Mouse (Mus musculus) lung, embryonic 15.5 days (tissue): ENCODE results near the gene Tenm3. TPM values are rescaled to one million over a fixed set of nuclear protein-coding genes. Genes with fewer than 3 reads are reported as not detected.

Experiments used
- ATAC-seq: fragments of 200-750 bp; cut with Nextera tagmentation; 2 replicates; pipeline ENCODE4 v1.8.0; 2017; ENCODE audit warnings: moderate number of reproducible peaks, borderline replicate concordance; ENCODE audit not compliant: low FRiP score, low TSS enrichment; ENCODE audit errors: extremely low read depth
- H3K27ac ChIP-seq: fragments of 300-500 bp; sonication (generic); 2 replicates; pipeline ENCODE4 v1.5.1; 2015; ENCODE audit warnings: moderate library complexity, mild to moderate bottlenecking, inconsistent platforms
- H3K27me3 ChIP-seq: fragments of 300-500 bp; sonication (generic); 2 replicates; pipeline ENCODE4 v1.6.1; 2015; ENCODE audit warnings: inconsistent platforms
- H3K36me3 ChIP-seq: fragments of 300-500 bp; sonication (generic); 2 replicates; pipeline ENCODE4 v1.6.1; 2015; ENCODE audit warnings: inconsistent platforms
- H3K4me1 ChIP-seq: fragments of 300-500 bp; sonication (generic); 2 replicates; pipeline ENCODE4 v1.6.1; 2015; ENCODE audit warnings: inconsistent platforms
- H3K4me2 ChIP-seq: fragments of 300-500 bp; sonication (generic); 2 replicates; pipeline ENCODE4 v1.6.1; 2015; ENCODE audit warnings: inconsistent platforms, mild to moderate bottlenecking, moderate library complexity
- H3K4me3 ChIP-seq: fragments of 300-500 bp; sonication (generic); 2 replicates; pipeline ENCODE4 v1.5.1; 2015; ENCODE audit warnings: mild to moderate bottlenecking, inconsistent platforms
- H3K9ac ChIP-seq: fragments of 300-500 bp; sonication (generic); 2 replicates; pipeline ENCODE4 v1.6.1; 2015; ENCODE audit warnings: inconsistent platforms
- H3K9me3 ChIP-seq: fragments of 300-500 bp; sonication (generic); 2 replicates; pipeline ENCODE4 v1.6.1; 2016; ENCODE audit warnings: inconsistent platforms
- WGBS: fragments of 180-500 bp; shearing (Covaris S2); methylation state at CpG from one replicate; pipeline ENCODE4 v1.1.7; 2015; 5-methylcytosine and 5-hydroxymethylcytosine counted together
- polyA plus RNA-seq: library from polyadenylated mRNA; unstranded; fragments of >200 nt; fragmentation: Nextera tagmentation; extraction: Ambion mirVana; gene quantifications from 2 replicates; pipeline ENCODE4 v1.2.1, GENCODE M21; 2015

The Tenm3 gene
- polyA plus RNA-seq, 1 experiment from 2014 or later, result 5.7 TPM

GRCm38 (mm10) chr8:48690665-48691395 is 152.9 kb downstream of the Tenm3 start:
- no peak for ATAC-seq
- WGBS, result 76% methylated on average over 10 of the region's 10 CpGs

GRCm38 (mm10) chr8:48688706-48689105 is 155.0 kb downstream of the Tenm3 start:
- no peaks in the 10 kb centered on the region for H3K36me3 ChIP-seq
- no peak for ATAC-seq
- no peak overlapping the region for H3K4me3 ChIP-seq
- no peak overlapping the region for H3K27ac ChIP-seq
- WGBS, result 37% methylated on average over 4 of the region's 4 CpGs
- H3K27me3 ChIP-seq, result no peaks in the 10 kb centered on the region
- H3K9ac ChIP-seq, result no peak overlapping the region
- H3K4me2 ChIP-seq, result no peak overlapping the region
- H3K4me1 ChIP-seq, result 0 out of 2 replicates have a peak, but pooled peaks cover 14% of the 10 kb centered on the region
- H3K9me3 ChIP-seq, result no peaks in the 10 kb centered on the region

More at GRCm38 (mm10) chr8:48690665-48691395, 152.9 kb downstream of the Tenm3 start:
- no peak overlapping the region for H3K4me3 ChIP-seq
- H3K36me3 ChIP-seq, result no peaks in the 10 kb centered on the region
- H3K4me1 ChIP-seq, result 0 out of 2 replicates have a peak, but pooled peaks cover 14% of the 10 kb centered on the region
- H3K27ac ChIP-seq, result no peak overlapping the region
- no peak overlapping the region for H3K9ac ChIP-seq
- no peak overlapping the region for H3K4me2 ChIP-seq
- H3K9me3 ChIP-seq, result no peaks in the 10 kb centered on the region
- H3K27me3 ChIP-seq, result no peaks in the 10 kb centered on the region

- H3K4me2 ChIP-seq, result no peak overlapping the region
- no peak for ATAC-seq
- no peaks in the 10 kb centered on the region for H3K36me3 ChIP-seq
- WGBS, result 26% methylated on average over 9 of the region's 9 CpGs
- H3K9ac ChIP-seq, result no peak overlapping the region
- H3K27ac ChIP-seq, result no peak overlapping the region
- H3K9me3 ChIP-seq, result no peaks in the 10 kb centered on the region
- 0 out of 2 replicates have a peak, but pooled peaks cover 14% of the 10 kb centered on the region for H3K4me1 ChIP-seq
- H3K4me3 ChIP-seq, result no peak overlapping the region
- H3K27me3 ChIP-seq, result no peaks in the 10 kb centered on the region
These were observed 155.6 kb downstream of the Tenm3 start for GRCm38 (mm10) chr8:48688188-48688587.

GRCm38 (mm10) chr8:48673476-48673875 is 170.3 kb downstream of the Tenm3 start:
- Histone ChIP-seq H3K9ac (no peak overlapping the region), H3K9me3 (no peaks in the 10 kb centered on the region), H3K4me1 (0 out of 2 replicates have a peak, but pooled peaks cover 11% of the 10 kb centered on the region), H3K27me3 (no peaks in the 10 kb centered on the region), H3K4me2 (no peak overlapping the region), H3K4me3 (no peak overlapping the region), H3K27ac (no peak overlapping the region), H3K36me3 (no peaks in the 10 kb centered on the region)
- no peak for ATAC-seq
- WGBS, result 37% methylated on average over 2 of the region's 2 CpGs

- WGBS, result 88% methylated on average over 11 of the region's 11 CpGs
- no peak overlapping the region for H3K4me2 ChIP-seq
- H3K27me3 ChIP-seq, result no peaks in the 10 kb centered on the region
- no peak overlapping the region for H3K9ac ChIP-seq
- H3K36me3 ChIP-seq, result no peaks in the 10 kb centered on the region
- no peaks in the 10 kb centered on the region for H3K9me3 ChIP-seq
- H3K4me1 ChIP-seq, result 0 out of 2 replicates have a peak, but pooled peaks cover 11% of the 10 kb centered on the region
- no peak overlapping the region for H3K27ac ChIP-seq
- no peak for ATAC-seq
- no peak overlapping the region for H3K4me3 ChIP-seq
These were observed 171.3 kb downstream of the Tenm3 start for GRCm38 (mm10) chr8:48672471-48672870.

GRCm38 (mm10) chr8:48671318-48671717 is 172.4 kb downstream of the Tenm3 start:
- Histone ChIP-seq H3K36me3 (no peaks in the 10 kb centered on the region), H3K4me3 (no peak overlapping the region), H3K4me1 (0 out of 2 replicates have a peak, but pooled peaks cover 11% of the 10 kb centered on the region), H3K27me3 (no peaks in the 10 kb centered on the region), H3K27ac (no peak overlapping the region), H3K9me3 (no peaks in the 10 kb centered on the region), H3K9ac (no peak overlapping the region), H3K4me2 (no peak overlapping the region)
- WGBS, result 58% methylated on average over 4 of the region's 4 CpGs
- ATAC-seq, result no peak

GRCm38 (mm10) chr8:48670895-48671294 is 172.9 kb downstream of the Tenm3 start:
- Histone ChIP-seq H3K4me3 (no peak overlapping the region), H3K27ac (no peak overlapping the region), H3K36me3 (no peaks in the 10 kb centered on the region), H3K9ac (no peak overlapping the region), H3K27me3 (no peaks in the 10 kb centered on the region), H3K9me3 (no peaks in the 10 kb centered on the region), H3K4me1 (0 out of 2 replicates have a peak, but pooled peaks cover 11% of the 10 kb centered on the region), H3K4me2 (no peak overlapping the region)
- WGBS, result 45% methylated on average over 3 of the region's 3 CpGs
- no peak for ATAC-seq

GRCm38 (mm10) chr8:48670387-48670786 is 173.4 kb downstream of the Tenm3 start:
- no peak overlapping the region for H3K27ac ChIP-seq
- no peak overlapping the region for H3K4me2 ChIP-seq
- no peaks in the 10 kb centered on the region for H3K9me3 ChIP-seq
- H3K9ac ChIP-seq, result no peak overlapping the region
- 0 out of 2 replicates have a peak, but pooled peaks cover 11% of the 10 kb centered on the region for H3K4me1 ChIP-seq
- H3K27me3 ChIP-seq, result no peaks in the 10 kb centered on the region
- no peak overlapping the region for H3K4me3 ChIP-seq
- 23% methylated on average over 1 of the region's 1 CpGs for WGBS
- no peak for ATAC-seq
- H3K36me3 ChIP-seq, result no peaks in the 10 kb centered on the region

GRCm38 (mm10) chr8:48665193-48665592 is 178.6 kb downstream of the Tenm3 start:
- H3K4me3 ChIP-seq, result no peak overlapping the region
- no peak overlapping the region for H3K4me2 ChIP-seq
- no peak for ATAC-seq
- H3K27me3 ChIP-seq, result no peaks in the 10 kb centered on the region
- 92% methylated on average over 3 of the region's 3 CpGs for WGBS
- no peaks in the 10 kb centered on the region for H3K9me3 ChIP-seq
- H3K9ac ChIP-seq, result no peak overlapping the region
- H3K36me3 ChIP-seq, result no peaks in the 10 kb centered on the region
- H3K27ac ChIP-seq, result no peak overlapping the region
- 0 out of 2 replicates have a peak, but pooled peaks cover 5% of the 10 kb centered on the region for H3K4me1 ChIP-seq

GRCm38 (mm10) chr8:48659226-48659625 is 184.5 kb downstream of the Tenm3 start:
- Histone ChIP-seq H3K9me3 (no peaks in the 10 kb centered on the region), H3K4me1 (no peaks in the 10 kb centered on the region), H3K4me3 (no peak overlapping the region), H3K27me3 (no peaks in the 10 kb centered on the region), H3K27ac (no peak overlapping the region), H3K36me3 (no peaks in the 10 kb centered on the region), H3K4me2 (no peak overlapping the region), H3K9ac (no peak overlapping the region)
- WGBS, result 63% methylated on average over 1 of the region's 1 CpGs
- ATAC-seq, result no peak

- 60% methylated on average over 15 of the region's 15 CpGs for WGBS
- Histone ChIP-seq H3K9ac (no peak overlapping the region), H3K27ac (no peak overlapping the region), H3K4me2 (no peak overlapping the region), H3K27me3 (no peaks in the 10 kb centered on the region), H3K9me3 (no peaks in the 10 kb centered on the region), H3K36me3 (no peaks in the 10 kb centered on the region), H3K4me3 (no peak overlapping the region), H3K4me1 (no peaks in the 10 kb centered on the region)
- no peak for ATAC-seq
These were observed 188.2 kb downstream of the Tenm3 start for GRCm38 (mm10) chr8:48655381-48656043.

- no peak overlapping the region for H3K4me3 ChIP-seq
- no peak overlapping the region for H3K4me2 ChIP-seq
- no peaks in the 10 kb centered on the region for H3K27me3 ChIP-seq
- no peak overlapping the region for H3K9ac ChIP-seq
- no peaks in the 10 kb centered on the region for H3K36me3 ChIP-seq
- no peaks in the 10 kb centered on the region for H3K9me3 ChIP-seq
- no peak for ATAC-seq
- no peaks in the 10 kb centered on the region for H3K4me1 ChIP-seq
- H3K27ac ChIP-seq, result no peak overlapping the region
- WGBS, result 84% methylated on average over 7 of the region's 7 CpGs
These were observed 193.9 kb downstream of the Tenm3 start for GRCm38 (mm10) chr8:48649845-48650244.
